Mouse (Mus musculus) left cerebral cortex, adult 11 months (tissue): ENCODE data around the gene Tnfsf13b.

Source experiments
- DNase-seq: peaks from one replicate; pipeline ENCODE4 v3.0.0; 2022; ENCODE audit warnings: low spot score

Tnfsf13b gene

DNA sequence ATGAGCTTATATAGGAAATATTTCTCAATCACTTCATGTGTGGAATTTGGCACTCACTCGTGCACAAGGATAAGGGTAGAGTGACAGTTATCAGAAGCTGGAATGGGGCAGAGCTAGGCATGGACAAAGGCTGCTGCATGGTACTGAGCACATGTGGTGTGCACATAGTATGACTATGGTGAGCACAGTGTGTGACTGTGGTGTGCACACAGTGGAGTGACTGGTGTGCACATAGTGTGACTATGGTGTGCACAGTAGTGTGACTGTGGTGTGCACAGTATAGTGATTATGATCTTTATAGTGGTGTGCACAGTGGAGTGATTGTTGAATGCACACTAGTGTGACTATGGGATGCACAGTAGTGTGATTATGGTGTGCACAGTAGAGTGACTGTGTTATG is 39.5 kb downstream of the Tnfsf13b start:
- DNase-seq = no peak

DNA sequence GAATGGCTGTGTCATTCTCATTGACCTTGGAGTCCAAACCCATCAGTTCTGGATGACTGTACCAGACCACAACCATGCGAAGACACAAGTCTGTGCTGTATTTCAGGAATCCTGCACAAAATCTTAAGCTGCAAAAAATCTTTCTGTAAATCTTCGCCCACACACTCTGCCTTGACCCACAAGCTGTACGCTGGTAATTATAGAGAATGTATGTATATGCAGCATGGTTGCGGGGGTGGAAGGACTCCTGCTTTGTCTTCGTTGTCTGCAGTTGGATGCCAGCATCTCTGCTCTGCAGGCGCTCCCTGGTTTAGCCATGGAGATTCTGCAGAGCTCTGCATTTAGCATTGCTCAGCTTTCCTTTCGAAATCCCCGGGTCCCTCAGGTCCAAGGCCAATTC is 42.9 kb downstream of the Tnfsf13b start:
- peak; percentile 72 for DNase-seq

DNA sequence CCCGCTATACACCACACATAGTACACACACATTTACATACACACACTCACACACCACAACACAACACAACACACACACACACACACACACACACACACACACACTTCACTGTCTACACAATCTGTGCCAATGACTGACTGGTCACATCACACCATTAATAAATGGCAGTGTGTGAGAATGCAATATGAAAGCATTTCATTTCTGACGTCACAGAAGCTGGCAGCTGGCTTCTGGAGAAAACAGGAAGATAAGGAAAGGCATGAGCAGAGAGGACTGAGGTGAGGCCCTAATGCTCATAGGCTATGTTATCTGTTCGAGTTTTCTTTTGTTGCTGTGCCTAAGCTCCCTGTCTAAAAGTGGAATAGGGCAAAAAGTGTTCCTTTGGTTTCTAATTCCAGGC is 45.3 kb downstream of the Tnfsf13b start:
- no peak for DNase-seq

DNA sequence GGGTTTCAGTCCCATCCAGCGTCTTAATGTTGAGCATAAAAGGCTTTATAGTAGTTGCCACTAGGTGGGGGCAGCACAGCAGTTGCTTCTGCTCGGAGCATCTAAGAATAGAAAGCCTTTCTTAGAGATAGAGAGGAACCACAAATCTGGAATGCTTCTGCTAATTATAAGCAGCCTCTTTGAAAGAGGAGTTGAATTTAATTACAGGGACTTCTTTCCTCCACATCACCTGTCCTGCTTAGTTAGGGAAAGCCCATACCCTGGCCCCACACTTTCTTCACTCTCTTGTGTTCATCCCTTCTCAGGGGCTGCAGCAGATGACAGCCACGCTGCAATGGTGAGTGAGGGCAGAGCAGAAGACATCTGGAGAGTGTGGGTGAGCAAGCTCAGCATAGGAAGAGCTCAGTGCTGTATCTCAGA is 47.3 kb downstream of the Tnfsf13b start:
- peak; percentile 53 for DNase-seq

DNA sequence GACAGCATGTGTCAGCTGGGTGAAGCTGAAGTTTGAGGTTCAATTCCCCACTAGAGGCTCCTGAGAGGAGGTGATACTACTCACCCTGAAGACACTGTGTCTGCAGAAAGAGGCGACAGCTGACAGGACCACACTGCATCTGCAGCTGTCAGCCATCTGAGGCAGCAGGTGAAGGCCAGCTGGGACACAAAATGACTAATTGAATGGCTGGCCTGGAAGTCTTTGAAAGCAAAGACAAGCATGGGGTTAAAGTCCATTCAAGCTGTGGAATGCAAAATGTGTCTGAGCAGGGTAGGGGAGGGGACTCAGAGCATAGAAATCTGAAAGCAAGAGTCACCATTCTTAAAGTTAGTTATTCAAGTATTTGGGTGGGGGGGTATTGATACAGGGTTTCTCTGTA is 54.7 kb downstream of the Tnfsf13b start:
- no peak for DNase-seq

DNA sequence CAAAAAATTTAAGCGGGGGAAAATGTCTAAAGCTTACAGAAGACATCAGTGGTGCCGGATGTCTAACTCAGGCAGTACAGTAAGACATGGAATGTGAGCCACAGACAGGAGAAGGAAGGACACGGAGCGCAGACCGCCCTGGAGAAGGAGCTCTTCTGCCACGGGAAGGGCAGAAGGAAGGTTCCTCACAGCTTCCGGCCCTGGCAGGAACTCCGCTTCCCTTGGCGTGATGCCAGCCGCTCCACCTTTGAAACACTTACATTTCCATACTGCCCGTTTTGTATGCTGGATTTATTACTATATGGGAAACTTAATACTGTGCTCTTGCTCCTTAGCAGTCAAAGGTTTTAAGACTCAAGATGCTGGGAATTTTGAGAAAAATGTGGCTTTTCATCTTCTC is 60.6 kb downstream of the Tnfsf13b start:
- no peak for DNase-seq

GRCm38 (mm10) chr8:10067775-10068174 is 61.5 kb downstream of the Tnfsf13b start:
- DNase-seq = no peak

GRCm38 (mm10) chr8:10072347-10072746 is 66.1 kb downstream of the Tnfsf13b start:
- DNase-seq = no peak
